Mouse (Mus musculus) frontal cortex, postnatal 10 days (tissue): ENCODE data around the gene Zbtb12.
A peak's percentile ranks its signal among the peaks of the same experiment; 100 is the strongest.
"Not testable (repeated sequence)": the region's sequence is repeated elsewhere in the genome, so short reads cannot be mapped to it uniquely, and the experiment has no call there.

Source experiments
- DNase-seq, 2 experiments: peaks; one replicate each; pipeline ENCODE4 v3.0.0; 2022; ENCODE audit warnings: low spot score in 2 of 2, mixed read lengths in 1 of 2

The Zbtb12 gene

DNA sequence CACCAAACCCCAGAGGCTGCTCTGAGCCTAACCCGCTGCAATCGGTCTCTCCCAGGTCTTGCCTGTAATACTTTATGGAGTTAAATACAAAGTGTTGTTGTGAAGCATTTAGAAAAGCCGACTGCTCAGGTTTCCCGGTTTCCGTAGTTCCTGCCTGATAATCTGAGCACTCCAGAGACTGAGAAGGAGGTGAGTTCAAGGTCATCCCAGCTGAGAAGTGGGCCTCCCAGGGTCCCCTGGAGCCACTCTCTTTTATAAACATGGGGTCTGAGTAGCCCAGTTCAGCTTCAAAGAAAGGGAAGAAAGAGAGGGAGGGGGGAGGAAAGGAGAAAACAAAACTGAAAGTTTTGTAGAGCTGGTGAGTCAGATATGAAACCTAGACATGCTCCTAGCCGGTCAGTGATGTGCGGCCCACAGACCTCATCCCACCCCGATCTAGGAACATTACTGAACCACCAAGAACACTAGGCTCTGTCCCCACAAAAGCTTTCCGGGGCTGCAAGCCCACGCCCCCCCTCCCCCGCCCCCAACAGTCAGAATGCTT lies at the start of gene Zbtb12:
TSS of gene Zbtb12 (plus strand) at position 148 of the 544 bp plus-strand sequence.
- no peak for DNase-seq

DNA sequence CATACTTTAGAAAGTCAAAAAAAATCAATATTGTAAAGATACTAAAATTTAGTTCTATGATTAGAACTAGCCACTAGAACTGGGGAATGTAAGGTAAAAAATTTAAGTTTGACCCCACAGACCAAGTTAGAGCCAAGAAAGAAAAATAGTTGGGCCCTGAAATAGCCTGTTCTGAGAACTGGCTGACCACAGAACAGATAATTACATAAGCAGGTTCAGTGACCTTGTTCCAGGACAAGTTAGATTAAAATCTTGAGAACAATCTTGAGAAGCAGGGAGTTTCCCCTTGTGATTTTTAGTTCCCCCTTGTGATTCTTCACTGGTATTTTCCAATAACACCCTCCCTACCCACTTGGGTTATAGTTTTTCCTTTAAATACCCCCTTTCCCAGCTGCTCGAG lies 48.5 kb upstream of the Zbtb12 start:
- not testable (repeated sequence) for DNase-seq

DNA sequence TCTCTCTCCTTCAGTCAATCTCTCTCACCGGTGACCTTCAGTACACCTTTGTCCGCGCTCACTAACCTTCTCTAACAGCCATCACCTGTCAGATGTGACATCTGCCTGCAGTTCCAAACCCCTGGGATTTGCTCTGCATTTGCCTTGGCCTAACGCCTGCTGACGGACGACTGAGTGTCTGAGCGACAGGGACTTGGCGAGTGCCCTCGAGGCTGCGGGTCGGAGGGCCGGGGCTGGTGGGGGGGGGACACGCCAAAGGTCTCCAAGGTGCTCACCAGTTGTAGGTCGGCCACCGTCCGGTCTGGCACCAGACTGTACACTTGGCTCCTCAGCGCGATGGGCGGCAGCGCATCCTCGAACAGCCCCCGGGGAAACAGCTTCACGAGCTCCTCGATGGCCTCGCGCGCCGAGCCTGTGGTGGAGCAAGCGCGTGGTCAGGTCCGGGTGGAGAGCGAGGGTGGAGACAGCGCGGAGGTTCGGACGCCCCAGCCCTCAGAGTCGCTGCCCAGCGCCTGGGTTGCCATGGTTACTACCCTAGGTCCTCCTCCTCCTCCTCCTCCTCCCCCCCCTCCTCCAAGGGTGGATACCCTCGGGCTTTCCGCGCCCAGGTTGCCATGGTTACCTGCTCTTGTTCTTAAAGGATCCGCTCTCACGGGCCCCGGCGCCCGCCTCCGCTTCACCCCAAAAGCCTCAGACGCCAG lies 43.0 kb upstream of the Zbtb12 start:
- no peak for DNase-seq

DNA sequence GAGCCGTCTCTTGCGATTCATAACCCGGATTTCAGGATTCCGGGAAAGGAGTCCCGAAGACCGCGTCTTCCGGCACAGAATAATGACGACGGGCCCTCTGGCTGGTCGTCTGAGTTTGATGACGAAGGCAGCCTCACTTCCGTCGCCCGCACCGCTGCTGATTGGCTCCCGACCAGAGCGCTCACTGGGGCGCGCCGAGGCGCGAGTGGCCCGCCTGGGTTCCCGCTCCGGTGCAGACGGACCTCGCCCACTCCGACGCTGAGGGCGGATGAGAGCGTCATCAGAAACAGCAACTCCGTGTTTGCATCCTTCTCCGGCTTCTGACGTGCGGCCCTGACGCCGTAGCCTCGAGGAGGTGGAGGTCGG lies 42.4 kb upstream of the Zbtb12 start, which contains the start of the genes Stk19 and Dxo:
TSS of gene Stk19 (minus strand) at position 90 of the 366 bp plus-strand sequence.
TSS of gene Dxo (plus strand) at position 164 of the 366 bp plus-strand sequence.
- DNase-seq, result peak; percentile 95 to 98

DNA sequence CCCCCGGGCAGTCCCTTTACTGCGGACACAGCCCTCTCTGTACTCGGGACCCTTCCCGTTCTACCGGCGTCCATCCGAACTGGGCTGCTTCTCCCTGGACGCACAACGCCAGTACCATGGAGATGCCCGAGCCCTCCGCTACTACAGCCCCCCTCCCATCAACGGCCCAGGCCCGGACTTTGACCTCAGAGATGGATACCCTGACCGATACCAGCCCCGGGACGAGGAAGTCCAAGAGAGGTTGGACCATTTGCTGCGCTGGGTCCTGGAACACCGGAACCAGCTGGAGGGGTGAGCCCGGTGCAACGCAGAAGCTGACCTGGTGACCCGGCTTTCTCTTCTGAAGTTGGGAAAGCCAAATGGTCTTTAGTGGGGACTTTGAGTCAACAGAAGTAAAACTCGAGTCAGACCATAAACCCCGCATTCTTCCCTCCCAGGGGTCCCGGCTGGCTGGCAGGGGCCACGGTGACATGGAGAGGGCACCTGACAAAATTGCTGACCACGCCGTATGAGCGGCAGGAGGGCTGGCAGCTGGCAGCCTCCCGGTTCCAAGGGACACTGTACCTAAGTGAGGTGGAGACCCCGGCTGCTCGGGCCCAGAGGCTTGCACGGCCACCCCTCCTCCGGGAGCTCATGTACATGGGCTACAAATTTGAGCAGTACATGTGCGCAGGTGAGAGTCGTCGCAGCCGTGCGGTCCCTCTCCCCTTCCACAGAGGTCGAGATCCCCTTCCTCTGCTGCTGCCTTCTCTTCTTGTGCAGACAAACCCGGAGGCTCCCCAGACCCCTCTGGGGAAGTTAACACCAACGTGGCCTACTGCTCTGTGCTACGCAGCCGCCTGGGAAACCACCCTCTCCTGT lies 41.6 kb upstream of the Zbtb12 start:
- DNase-seq, result peak in 1 of 2 experiments; percentile 24

DNA sequence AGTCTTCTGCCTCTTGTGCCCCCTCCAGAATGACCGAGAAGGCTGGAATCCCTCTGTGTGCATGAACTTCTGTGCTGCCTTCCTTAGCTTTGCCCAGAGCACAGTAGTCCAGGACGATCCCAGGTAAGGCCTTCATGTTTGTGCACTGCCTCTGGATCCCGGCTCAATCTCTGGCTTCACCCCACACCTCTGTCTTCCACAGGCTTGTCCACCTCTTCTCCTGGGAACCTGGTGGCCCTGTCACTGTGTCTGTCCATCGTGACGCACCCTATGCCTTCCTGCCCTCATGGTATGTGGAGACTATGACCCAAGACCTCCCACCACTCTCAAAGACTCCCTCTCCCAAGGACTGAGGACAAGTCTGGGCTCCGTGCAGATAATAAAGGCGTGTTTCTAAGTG lies 40.5 kb upstream of the Zbtb12 start:
- no peak for DNase-seq

DNA sequence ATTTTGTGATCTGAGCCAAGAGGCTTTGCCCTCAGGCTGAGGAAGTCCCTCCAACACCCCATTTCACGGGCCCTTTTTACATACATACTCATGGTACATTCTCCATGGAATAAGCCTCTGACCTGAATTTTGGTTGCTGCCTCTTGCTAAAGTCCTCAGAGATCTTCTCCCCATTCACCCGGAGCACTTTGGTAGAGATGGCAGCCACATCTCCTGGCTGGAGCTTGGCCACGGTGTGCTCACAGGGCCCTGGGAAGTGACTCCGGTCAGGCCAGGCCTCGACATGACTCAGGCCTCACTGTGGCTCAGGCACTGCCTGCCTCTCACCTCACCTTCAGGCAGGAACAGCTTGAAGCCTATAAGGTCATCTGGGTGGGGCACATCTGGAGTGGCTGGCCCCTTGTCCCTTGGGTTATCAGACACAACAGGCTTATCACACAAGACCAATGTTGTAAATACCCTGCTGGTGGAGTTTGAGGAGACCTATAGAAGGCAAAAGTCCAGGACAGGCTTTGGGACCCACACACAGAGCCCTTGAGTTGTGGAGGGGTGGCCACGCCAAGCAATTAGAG lies 38.5 kb upstream of the Zbtb12 start:
- no peak for DNase-seq

DNA sequence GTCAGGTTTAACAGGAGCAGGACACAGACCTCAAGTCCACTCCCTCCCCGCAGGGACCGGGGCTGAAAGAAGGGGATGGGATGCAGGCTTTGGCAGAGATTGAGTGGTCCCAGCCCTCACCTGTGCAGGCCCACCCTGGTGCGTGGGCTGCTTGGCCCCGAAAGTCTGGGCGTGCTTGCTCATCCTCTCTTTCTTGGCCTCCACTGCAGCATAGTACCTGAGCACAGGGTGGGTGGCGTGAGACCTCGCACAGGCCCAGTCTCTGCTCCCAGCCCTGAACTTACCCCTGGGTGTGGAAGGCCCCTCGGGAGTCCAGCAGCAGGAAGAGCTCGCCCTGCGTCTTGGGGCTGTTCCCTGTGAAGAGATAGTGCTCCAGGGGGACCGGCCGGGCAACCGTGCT lies 34.4 kb upstream of the Zbtb12 start:
- no peak for DNase-seq

DNA sequence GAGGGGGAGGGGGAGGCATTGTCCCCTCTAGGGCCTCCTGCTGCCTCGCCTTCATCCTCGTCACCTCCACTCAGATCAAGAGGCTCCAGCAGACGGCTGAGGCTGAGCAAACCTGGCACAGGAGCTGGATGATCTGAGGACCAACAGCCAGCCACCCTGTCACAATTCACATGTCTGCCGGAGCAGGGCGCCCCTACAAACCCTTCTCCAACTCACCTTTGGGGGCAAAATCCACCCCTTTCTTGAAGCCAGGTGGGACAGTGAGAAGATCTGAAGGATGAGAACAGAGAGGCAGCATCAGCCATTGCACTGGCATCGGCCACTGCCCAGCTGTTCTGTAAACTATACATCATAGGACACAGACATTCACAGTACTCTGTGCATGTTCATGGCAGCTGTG lies 32.1 kb upstream of the Zbtb12 start:
- no peak for DNase-seq

DNA sequence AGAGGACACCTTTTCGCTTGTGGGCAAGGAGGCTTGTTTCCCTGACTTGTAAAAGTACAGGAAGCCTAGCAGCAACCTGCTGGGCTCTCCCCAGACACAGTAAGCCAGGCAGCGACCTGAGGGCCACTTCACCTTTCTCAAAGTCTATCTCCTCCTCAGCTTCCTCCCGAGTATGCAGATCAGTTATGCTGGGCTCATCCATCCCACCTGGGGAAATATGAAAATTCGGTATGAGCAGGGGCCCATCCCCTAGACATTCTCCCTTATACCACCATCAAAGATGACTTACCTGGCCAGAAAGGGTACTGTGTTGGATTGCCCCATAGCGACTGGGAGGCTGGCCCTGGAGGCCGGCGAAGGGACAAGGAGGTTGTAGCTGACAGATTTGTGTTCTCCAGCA lies 31.7 kb upstream of the Zbtb12 start:
- no peak for DNase-seq

DNA sequence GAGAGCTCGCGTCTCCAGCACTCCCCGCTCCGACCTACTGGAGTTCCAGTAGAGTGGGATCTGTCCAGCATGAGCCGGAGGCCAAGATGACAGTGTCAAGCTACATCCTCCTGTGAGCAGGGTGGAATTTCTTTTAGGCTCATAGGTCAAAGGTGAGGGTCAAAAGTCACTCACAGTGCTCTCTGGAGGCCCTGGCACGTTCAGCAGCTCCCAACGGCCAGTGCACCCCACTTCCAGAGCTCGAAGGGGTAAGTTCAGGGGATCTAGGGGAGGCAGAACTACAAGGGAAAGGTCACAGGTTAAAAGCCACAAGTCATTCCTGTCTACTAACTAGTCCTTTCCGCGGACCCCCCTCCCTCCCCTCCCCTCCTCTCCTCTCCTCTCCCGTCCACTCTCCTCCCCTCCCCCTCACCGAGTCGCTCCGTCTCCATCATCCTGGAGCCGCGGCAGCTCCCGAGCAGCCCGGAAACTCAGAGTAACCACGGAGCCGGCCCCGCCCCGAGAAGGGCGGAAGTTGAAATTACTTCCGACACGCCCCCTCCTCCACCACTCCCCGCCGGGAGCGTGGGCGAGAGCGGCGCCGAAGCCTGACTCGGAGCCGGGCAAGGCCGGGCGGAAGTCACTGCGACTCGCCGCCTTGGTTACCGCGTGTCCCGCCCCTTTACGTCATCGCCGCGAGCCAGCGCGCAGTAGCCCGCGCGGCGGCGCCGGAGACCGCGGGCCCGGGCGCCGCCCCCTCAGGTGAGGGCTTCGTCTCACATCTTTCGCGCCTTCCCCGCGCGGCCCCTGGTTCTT lies 29.4 kb upstream of the Zbtb12 start, which contains the start of the genes Skiv2l and Nelfe:
TSS of gene Skiv2l (minus strand) at position 489 of the 795 bp plus-strand sequence.
TSS of gene Nelfe (plus strand) at position 670 of the 795 bp plus-strand sequence.
- DNase-seq, result peak; percentile 98

DNA sequence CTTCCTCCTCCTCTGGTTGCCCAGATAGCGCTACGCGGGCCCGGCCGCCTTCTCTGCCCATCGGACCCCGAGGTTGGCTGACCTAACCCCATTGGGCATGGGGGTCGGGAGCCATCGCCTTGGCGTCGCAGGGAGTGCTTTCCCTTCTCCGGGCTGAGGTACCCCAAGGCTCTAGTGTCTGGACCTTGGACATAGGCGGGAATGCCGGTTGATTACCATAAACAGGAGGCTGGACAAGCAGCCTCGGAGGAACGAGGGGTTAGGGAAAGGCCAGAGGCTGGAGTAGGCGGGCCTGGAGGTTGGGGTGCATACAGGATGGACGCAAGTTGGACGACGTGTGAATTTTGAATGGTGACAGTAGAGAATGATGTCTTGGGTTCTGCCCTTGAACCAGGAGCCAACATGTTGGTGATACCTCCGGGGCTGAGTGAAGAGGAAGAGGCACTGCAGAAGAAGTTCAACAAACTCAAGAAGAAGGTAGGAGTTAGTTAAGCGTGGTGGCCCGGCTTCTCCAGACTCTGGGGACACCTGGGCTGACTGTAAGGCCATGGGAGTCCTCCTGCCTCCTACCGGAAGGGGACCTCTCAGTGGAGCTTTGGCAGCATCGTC lies 28.7 kb upstream of the Zbtb12 start:
- peak in 1 of 2 experiments; percentile 42 for DNase-seq

DNA sequence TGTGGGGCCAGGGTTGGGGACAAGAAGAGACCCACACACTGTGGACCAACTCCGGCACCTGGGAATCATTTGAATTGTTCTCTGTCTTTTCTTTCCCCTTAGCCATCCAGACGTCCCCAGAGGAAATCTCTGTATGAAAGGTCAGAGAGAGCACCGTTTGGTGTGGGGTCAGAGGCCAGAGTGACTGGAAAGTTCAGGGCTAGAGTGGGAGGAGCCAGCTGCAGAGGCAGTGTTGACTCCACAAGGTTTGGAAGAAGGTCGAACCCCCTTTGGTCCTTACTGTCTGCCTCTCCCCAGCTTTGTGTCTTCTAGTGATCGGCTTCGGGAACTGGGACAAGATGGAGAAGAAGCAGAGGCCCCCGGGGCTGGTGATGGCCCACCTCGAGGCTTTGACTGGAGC lies 25.8 kb upstream of the Zbtb12 start:
- DNase-seq, result no peak

DNA sequence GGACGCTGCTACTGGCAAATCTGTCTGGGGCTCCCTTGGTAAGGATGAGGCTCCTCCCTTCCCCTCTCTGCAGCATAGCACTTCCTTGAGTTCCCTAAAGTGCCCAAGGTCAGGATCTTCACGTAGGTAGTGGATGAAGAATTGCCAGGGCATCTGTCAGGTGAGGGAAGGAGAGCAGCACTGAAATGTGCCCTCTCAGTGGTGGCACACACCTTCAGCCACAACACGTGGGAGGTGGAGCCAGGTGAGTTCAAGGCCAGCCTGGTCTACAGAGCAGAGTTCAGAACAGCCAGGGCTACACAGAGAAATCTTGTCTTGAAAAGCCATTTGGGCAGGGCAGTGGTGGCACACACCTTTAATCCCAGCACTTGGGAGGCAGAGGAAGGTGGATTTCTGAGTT lies 24.5 kb upstream of the Zbtb12 start:
- DNase-seq, result no peak

DNA sequence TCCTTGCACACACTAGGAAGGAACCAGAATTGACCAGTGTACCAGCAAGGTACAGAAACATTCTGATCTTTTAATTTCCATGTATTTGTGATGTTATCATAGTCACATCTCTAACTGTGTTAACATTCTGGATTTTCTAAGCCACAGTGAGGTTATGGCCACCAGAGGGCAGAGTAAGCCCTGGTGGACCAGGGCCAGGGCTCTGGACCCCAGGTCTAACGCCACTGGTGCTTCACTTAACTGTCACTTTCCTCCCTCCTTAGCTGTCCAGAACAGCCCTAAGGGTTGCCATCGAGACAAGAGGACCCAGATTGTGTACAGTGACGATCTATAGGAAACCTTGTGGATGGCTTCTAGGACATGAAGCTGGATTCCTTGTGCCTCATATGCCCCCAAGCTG lies 23.5 kb upstream of the Zbtb12 start:
- DNase-seq, result no peak

DNA sequence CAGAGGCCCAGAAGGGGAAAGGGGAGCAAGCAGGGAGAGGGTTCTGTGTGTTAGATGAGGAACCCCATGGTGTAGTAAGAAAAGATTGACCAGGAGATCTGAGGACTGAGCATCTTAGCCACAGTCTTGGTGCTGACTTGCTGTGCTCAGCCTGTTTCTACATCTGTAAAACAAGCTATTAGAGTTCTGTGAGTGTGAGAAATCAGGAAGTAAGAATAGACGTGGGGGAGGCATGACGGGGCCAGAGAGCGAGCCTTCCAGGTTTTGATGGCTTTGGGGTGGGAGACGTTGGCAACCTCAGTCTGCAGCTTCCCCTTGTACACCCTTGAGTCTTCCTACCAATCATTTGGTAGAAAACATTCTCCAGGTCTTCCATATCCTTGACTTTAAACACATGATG lies 20.6 kb upstream of the Zbtb12 start:
- no peak for DNase-seq

DNA sequence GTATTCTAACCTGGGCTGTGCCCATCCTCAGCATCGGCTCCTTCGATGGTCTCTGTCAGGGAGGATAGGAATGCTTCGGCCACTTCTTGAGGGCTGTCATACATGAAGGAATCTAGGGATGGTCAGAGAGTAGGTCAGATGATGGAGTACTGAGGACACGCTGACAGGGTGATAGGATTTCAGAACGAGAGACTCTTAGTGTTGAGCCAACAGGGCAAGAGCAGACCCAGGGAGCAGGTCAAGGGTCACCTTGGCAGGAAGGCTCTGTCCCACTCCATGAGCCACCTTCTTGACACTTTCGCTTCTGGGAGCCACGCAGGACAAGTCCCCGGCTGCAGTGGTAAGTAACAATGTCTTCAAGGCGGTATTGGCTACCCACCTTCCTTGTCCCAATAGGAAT lies 18.8 kb upstream of the Zbtb12 start:
- DNase-seq, result no peak

DNA sequence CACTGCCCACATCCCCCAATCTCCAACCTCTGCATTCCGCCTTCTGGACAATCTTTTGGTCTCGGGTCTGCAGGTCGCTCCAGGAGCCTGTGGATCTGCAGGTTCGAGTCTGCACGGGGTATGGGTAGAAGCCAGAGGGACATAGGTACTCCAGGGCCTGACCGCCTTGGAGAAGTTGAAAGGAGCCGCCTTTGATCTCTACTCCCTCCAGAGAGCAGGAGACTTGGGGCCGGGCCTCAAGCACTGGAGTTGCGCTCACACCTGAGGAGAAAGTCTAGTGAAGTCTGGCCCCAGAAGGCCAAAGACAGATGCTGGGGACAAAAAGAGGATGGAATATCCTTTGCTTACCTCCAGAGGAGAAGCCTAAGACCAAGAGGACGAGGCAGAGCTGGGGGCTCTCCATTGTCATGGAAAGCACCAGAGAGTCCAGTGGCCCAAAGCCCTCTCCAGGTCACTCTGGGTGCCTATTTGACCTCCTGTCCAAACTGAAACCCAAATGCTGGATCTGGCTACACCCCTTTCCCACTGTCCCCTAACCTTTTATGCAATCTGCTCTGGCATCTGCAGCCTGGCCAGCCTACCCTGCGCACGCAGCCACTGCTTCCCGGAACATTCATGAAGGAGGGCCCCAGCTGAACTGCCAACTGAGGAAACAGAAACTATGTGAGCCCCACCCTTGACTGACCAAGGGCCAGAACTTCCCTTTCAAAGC lies 17.4 kb upstream of the Zbtb12 start:
- no peak for DNase-seq

DNA sequence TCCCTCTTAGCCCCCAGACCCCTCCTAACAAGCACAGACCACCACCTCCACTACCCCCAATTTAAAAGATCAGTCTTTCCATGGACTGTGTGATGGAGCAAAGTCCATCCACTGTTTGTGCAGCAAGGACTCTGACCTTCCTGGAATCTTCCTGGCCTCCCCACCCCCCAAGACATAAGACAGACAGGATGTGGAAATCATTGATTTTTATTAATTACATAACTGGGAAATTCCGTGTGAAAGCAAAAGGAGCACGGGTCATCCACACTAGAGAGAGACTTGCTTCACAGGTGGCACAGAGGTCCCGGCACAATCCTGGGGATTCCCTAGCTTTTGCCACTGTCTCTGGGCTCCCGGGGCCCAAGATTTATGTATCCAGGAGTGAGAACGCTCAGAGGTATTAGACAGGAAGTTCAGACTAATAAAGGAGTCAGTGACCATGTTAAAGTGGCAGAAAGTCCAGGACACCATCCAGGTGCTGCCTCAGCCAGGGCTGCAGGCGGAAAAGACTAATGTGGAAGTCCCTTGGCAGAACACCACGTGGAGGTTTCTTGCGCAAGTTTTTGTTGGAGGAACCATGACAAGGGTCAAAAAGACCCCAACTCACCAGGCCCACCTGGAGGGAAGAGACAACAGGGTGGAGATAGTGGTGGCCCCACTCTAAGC lies 16.7 kb upstream of the Zbtb12 start, which contains the start of gene Cfb:
TSS of gene Cfb (minus strand) at position 103 of the 666 bp plus-strand sequence.
- no peak for DNase-seq

DNA sequence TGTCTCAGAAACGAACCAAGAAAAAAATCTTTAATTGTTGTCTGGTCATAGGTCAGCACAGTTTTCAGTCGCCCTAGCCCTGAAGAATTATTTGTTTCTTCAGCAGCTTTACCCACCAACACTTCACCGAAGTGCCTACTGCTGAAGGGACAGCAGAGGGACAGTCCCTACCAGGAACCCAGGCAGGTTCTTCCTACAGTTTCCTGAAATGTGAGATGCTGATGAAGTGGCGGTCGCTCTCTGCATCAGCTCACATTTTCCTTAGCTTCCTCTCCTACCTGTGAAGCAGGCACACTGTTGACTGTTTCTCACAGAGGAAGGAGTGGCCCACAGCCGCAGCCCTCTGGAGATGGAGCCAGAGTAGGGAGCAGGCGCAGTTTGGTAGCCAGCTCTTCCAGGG lies 13.3 kb upstream of the Zbtb12 start:
- no peak for DNase-seq
